Mouse (Mus musculus) midbrain, embryonic 13.5 days (tissue): Measurements from ENCODE around the gene Gm49403. TPM values are rescaled to one million over a fixed set of nuclear protein-coding genes. Genes with fewer than 3 reads are reported as not detected.

Experiments used
- ATAC-seq: fragments of 200-750 bp; cut with Nextera tagmentation; 2 replicates; pipeline ENCODE4 v1.8.0; 2017; ENCODE audit warnings: mild to moderate bottlenecking, moderate TSS enrichment, moderate library complexity
- H3K27ac ChIP-seq: fragments of 300-500 bp; sonication (generic); 2 replicates; pipeline ENCODE4 v1.5.1; 2015; ENCODE audit warnings: inconsistent platforms, mild to moderate bottlenecking, moderate library complexity
- H3K27me3 ChIP-seq: fragments of 300-500 bp; sonication (generic); 2 replicates; pipeline ENCODE4 v1.6.1; 2015; ENCODE audit warnings: mild to moderate bottlenecking, inconsistent platforms
- H3K36me3 ChIP-seq: fragments of 300-500 bp; sonication (generic); 2 replicates; pipeline ENCODE4 v1.6.1; 2015; ENCODE audit warnings: mild to moderate bottlenecking, inconsistent platforms
- H3K4me1 ChIP-seq: fragments of 300-500 bp; sonication (generic); replicated peaks from 2 replicates; pipeline ENCODE4 v1.6.1; 2015; ENCODE audit warnings: inconsistent platforms
- H3K4me2 ChIP-seq: fragments of 300-500 bp; sonication (generic); replicated peaks from 2 replicates; pipeline ENCODE4 v1.6.1; 2015; ENCODE audit warnings: moderate library complexity, mild to moderate bottlenecking, inconsistent platforms
- H3K4me3 ChIP-seq: fragments of 300-500 bp; sonication (generic); replicated peaks from 2 replicates; pipeline ENCODE4 v1.5.1; 2015; ENCODE audit warnings: mild to moderate bottlenecking, inconsistent platforms
- H3K9ac ChIP-seq: fragments of 300-500 bp; sonication (generic); replicated peaks from 2 replicates; pipeline ENCODE4 v1.6.1; 2015; ENCODE audit warnings: mild to moderate bottlenecking, inconsistent platforms
- H3K9me3 ChIP-seq: fragments of 300-500 bp; sonication (generic); 2 replicates; pipeline ENCODE4 v1.6.1; 2016; ENCODE audit warnings: mild to moderate bottlenecking, inconsistent platforms
- WGBS: fragments of 180-500 bp; shearing (Covaris S2); methylation state at CpG from one replicate; pipeline ENCODE4 v1.1.7; 2015; 5-methylcytosine and 5-hydroxymethylcytosine counted together
- microRNA-seq: library from miRNA; unstranded; fragments of <30 nt; microRNA quantifications from one replicate; pipeline ENCODE4, GENCODE M21; 2016
- polyA plus RNA-seq: library from polyadenylated mRNA; unstranded; fragments of >200 nt; fragmentation: Nextera tagmentation; extraction: Ambion mirVana; gene quantifications from 2 replicates; pipeline ENCODE4 v1.2.1, GENCODE M21; 2015

The Gm49403 gene
- polyA plus RNA-seq, 1 experiment from 2014 or later = not detected

GRCm38 (mm10) chr19:8921741-8922140 is 38.0 kb downstream of the Gm49403 start:
- Histone ChIP-seq H3K27ac (no peak overlapping the region), H3K27me3 (no peaks in the 10 kb centered on the region), H3K9ac (0 out of 2 replicates have a peak overlapping the region, but pooled peaks have one; percentile 28), H3K36me3 (peaks cover 19% of the 10 kb centered on the region), H3K4me3 (peak overlapping the region; percentile 91; the same call in 1 of the 2 replicates), H3K4me1 (peaks cover 11% of the 10 kb centered on the region), H3K4me2 (peak overlapping the region; percentile 87; the same call in 1 of the 2 replicates), H3K9me3 (no peaks in the 10 kb centered on the region)
- no peak for ATAC-seq
- 86% methylated on average over 9 of the region's 9 CpGs for WGBS

- H3K4me1 ChIP-seq = peaks cover 23% of the 10 kb centered on the region
- peaks cover 25% of the 10 kb centered on the region for H3K36me3 ChIP-seq
- 72% methylated on average over 2 of the region's 2 CpGs for WGBS
- peaks cover 14% of the 10 kb centered on the region; the same call in 1 of the 2 replicates for H3K27me3 ChIP-seq
- H3K9ac ChIP-seq = no peak overlapping the region
- no peak overlapping the region for H3K4me3 ChIP-seq
- no peak for ATAC-seq
- no peak overlapping the region for H3K4me2 ChIP-seq
- no peak overlapping the region for H3K27ac ChIP-seq
- no peaks in the 10 kb centered on the region for H3K9me3 ChIP-seq
Measured at GRCm38 (mm10) chr19:8926766-8927165, 43.0 kb downstream of the Gm49403 start.

GRCm38 (mm10) chr19:8927891-8928525 is 44.3 kb downstream of the Gm49403 start:
- H3K9me3 ChIP-seq = no peaks in the 10 kb centered on the region
- H3K27me3 ChIP-seq = peaks cover 14% of the 10 kb centered on the region; the same call in 1 of the 2 replicates
- peaks cover 21% of the 10 kb centered on the region for H3K4me1 ChIP-seq
- H3K9ac ChIP-seq = no peak overlapping the region
- no peak overlapping the region for H3K4me2 ChIP-seq
- no peak for ATAC-seq
- H3K27ac ChIP-seq = no peak overlapping the region; the same call in 1 of the 2 replicates
- H3K36me3 ChIP-seq = peaks cover 25% of the 10 kb centered on the region
- no peak overlapping the region for H3K4me3 ChIP-seq
- 88% methylated on average over 12 of the region's 12 CpGs for WGBS

GRCm38 (mm10) chr19:8928689-8929223 is 45.0 kb downstream of the Gm49403 start:
- Histone ChIP-seq H3K36me3 (peaks cover 25% of the 10 kb centered on the region), H3K27ac (no peak overlapping the region; the same call in 1 of the 2 replicates), H3K27me3 (peaks cover 14% of the 10 kb centered on the region; the same call in 1 of the 2 replicates), H3K4me2 (peak overlapping the region; percentile 78), H3K9ac (peak overlapping the region; percentile 76), H3K4me3 (peak overlapping the region; percentile 57), H3K4me1 (peaks cover 21% of the 10 kb centered on the region), H3K9me3 (no peaks in the 10 kb centered on the region)
- ATAC-seq = peak; percentile 64
- 19% methylated on average over 16 of the region's 16 CpGs for WGBS

- Histone ChIP-seq H3K9ac (peak within 1 kb of the TSS; percentile 76), H3K27ac (no peak within 1 kb of the TSS; the same call in 1 of the 2 replicates), H3K4me2 (peak within 1 kb of the TSS; percentile 78), H3K4me1 (peaks cover 21% of the 10 kb centered on the region), H3K36me3 (peaks cover 26% of the 10 kb centered on the region), H3K9me3 (no peaks in the 10 kb centered on the region), H3K27me3 (peaks cover 14% of the 10 kb centered on the region; the same call in 1 of the 2 replicates), H3K4me3 (peak within 1 kb of the TSS; percentile 57)
- WGBS = 1% methylated on average over 67 of the region's 74 CpGs
- ATAC-seq = peak; percentile 71
Measured at GRCm38 (mm10) chr19:8929224-8930088, 45.7 kb downstream of the Gm49403 start, which contains the start of the genes Rom1 and Eml3. Gene Rom1, minus strand, starts transcription at chr19:8929356. Gene Eml3, plus strand, starts transcription at chr19:8929552.

GRCm38 (mm10) chr19:8930117-8930516 is 46.4 kb downstream of the Gm49403 start:
- peak overlapping the region; percentile 57 for H3K4me3 ChIP-seq

GRCm38 (mm10) chr19:8930771-8931170 is 47.0 kb downstream of the Gm49403 start:
- 86% methylated on average over 7 of the region's 7 CpGs for WGBS
- Histone ChIP-seq H3K4me3 (no peak overlapping the region), H3K9ac (0 out of 2 replicates have a peak overlapping the region, but pooled peaks have one; percentile 76)

More at GRCm38 (mm10) chr19:8930117-8930516, 46.4 kb downstream of the Gm49403 start:
- H3K27ac ChIP-seq = no peak overlapping the region
- H3K36me3 ChIP-seq = peaks cover 30% of the 10 kb centered on the region
- H3K9me3 ChIP-seq = no peaks in the 10 kb centered on the region
- ATAC-seq = no peak
- peak overlapping the region; percentile 76 for H3K9ac ChIP-seq
- peaks cover 14% of the 10 kb centered on the region; the same call in 1 of the 2 replicates for H3K27me3 ChIP-seq
- WGBS = 13% methylated on average over 11 of the region's 11 CpGs
- peak overlapping the region; percentile 78 for H3K4me2 ChIP-seq
- H3K4me1 ChIP-seq = peaks cover 21% of the 10 kb centered on the region

GRCm38 (mm10) chr19:8936736-8937135 is 53.0 kb downstream of the Gm49403 start:
- Histone ChIP-seq H3K4me2 (no peak overlapping the region), H3K36me3 (peaks cover 12% of the 10 kb centered on the region; the same call in 1 of the 2 replicates), H3K27me3 (no peaks in the 10 kb centered on the region), H3K9me3 (no peaks in the 10 kb centered on the region), H3K9ac (no peak overlapping the region), H3K27ac (no peak overlapping the region), H3K4me3 (no peak overlapping the region), H3K4me1 (peaks cover 12% of the 10 kb centered on the region)
- 87% methylated on average over 2 of the region's 2 CpGs for WGBS
- ATAC-seq = no peak

More at GRCm38 (mm10) chr19:8930771-8931170, 47.0 kb downstream of the Gm49403 start:
- no peak overlapping the region for H3K27ac ChIP-seq
- ATAC-seq = no peak
- peaks cover 21% of the 10 kb centered on the region for H3K4me1 ChIP-seq
- H3K9me3 ChIP-seq = no peaks in the 10 kb centered on the region
- H3K36me3 ChIP-seq = peaks cover 24% of the 10 kb centered on the region
- H3K27me3 ChIP-seq = peaks cover 14% of the 10 kb centered on the region; the same call in 1 of the 2 replicates
- H3K4me2 ChIP-seq = peak overlapping the region; percentile 78

Small RNAs within 50 kb of the gene (microRNA-seq; reads per million reads assigned to microRNA genes)
- not detected for gene Mir5136

Other genes starting within 250 kb of the Gm49403 start
- 0.31 and 0.58 TPM in 2 replicates for gene Chrm1, start 220.1 kb upstream of the Gm49403 start, polyA plus RNA-seq
- gene Slc3a2, start 160.6 kb upstream of the Gm49403 start, polyA plus RNA-seq = 151 and 153 TPM in 2 replicates
- 89.1 and 93.4 TPM in 2 replicates for gene Wdr74, start 148.1 kb upstream of the Gm49403 start, polyA plus RNA-seq
- 2.2 and 2.5 TPM in 2 replicates for gene 1700092M07Rik, start 143.2 kb upstream of the Gm49403 start, polyA plus RNA-seq
- gene Stx5a, start 142.5 kb upstream of the Gm49403 start, polyA plus RNA-seq = 121 and 127 TPM in 2 replicates
- 195 and 206 TPM in 2 replicates for gene Nxf1, start 126.9 kb upstream of the Gm49403 start, polyA plus RNA-seq
- 264 and 280 TPM in 2 replicates for gene Tmem223, start 112.9 kb upstream of the Gm49403 start, polyA plus RNA-seq
- 35.8 and 38.1 TPM in 2 replicates for gene Tmem179b, start 109.5 kb upstream of the Gm49403 start, polyA plus RNA-seq
- gene Taf6l, start 97.5 kb upstream of the Gm49403 start, polyA plus RNA-seq = 28.8 and 30.5 TPM in 2 replicates
- gene Polr2g, start 85.4 kb upstream of the Gm49403 start, polyA plus RNA-seq = 163 and 164 TPM in 2 replicates
- gene Zbtb3, start 81.4 kb upstream of the Gm49403 start, polyA plus RNA-seq = 8.1 and 8.3 TPM in 2 replicates
- gene Ttc9c, start 64.6 kb upstream of the Gm49403 start, polyA plus RNA-seq = 66.1 and 70.3 TPM in 2 replicates
- gene Hnrnpul2, start 63.9 kb upstream of the Gm49403 start, polyA plus RNA-seq = 6.1 and 6.4 TPM in 2 replicates
- gene AC129217.1, start 54.2 kb upstream of the Gm49403 start, polyA plus RNA-seq = not detected in 2 replicates
- gene Bscl2, start 46.5 kb upstream of the Gm49403 start, polyA plus RNA-seq = 78.9 and 83.7 TPM in 2 replicates
- 310 and 338 TPM in 2 replicates for gene Gng3, start 44.7 kb upstream of the Gm49403 start, polyA plus RNA-seq
- 0.23 and 0.62 TPM in 2 replicates for gene Lrrn4cl, start 33.2 kb upstream of the Gm49403 start, polyA plus RNA-seq
- 167 and 168 TPM in 2 replicates for gene Ubxn1, start 12.4 kb upstream of the Gm49403 start, polyA plus RNA-seq
- gene Uqcc3, start 3.0 kb upstream of the Gm49403 start, polyA plus RNA-seq = 66.5 and 71.5 TPM in 2 replicates
- 61.5 and 61.8 TPM in 2 replicates for gene Lbhd1, start 198 bp upstream of the Gm49403 start, polyA plus RNA-seq
- 56.1 and 70.3 TPM in 2 replicates for gene 1810009A15Rik, start 4.9 kb downstream of the Gm49403 start, polyA plus RNA-seq
- gene Gm49416, start 5.0 kb downstream of the Gm49403 start, polyA plus RNA-seq = 0.54 TPM in 1 of 2 replicates, not detected in the other
- 34.8 and 38.9 TPM in 2 replicates for gene Ints5, start 9.1 kb downstream of the Gm49403 start, polyA plus RNA-seq
- 96.8 and 99.8 TPM in 2 replicates for gene Ganab, start 14.1 kb downstream of the Gm49403 start, polyA plus RNA-seq
- 82.2 and 89.5 TPM in 2 replicates for gene B3gat3, start 36.4 kb downstream of the Gm49403 start, polyA plus RNA-seq
- gene Rom1, start 45.4 kb downstream of the Gm49403 start, polyA plus RNA-seq = 1.9 and 2.4 TPM in 2 replicates
- gene Eml3, start 45.6 kb downstream of the Gm49403 start, polyA plus RNA-seq = 8.7 and 9.2 TPM in 2 replicates
- 149 and 153 TPM in 2 replicates for gene Mta2, start 57.9 kb downstream of the Gm49403 start, polyA plus RNA-seq
- gene Tut1, start 69.9 kb downstream of the Gm49403 start, polyA plus RNA-seq = 32.4 and 32.6 TPM in 2 replicates
- gene Eef1g, start 83.1 kb downstream of the Gm49403 start, polyA plus RNA-seq = 334 and 335 TPM in 2 replicates
- gene Ahnak, start 105.4 kb downstream of the Gm49403 start, polyA plus RNA-seq = 3.7 and 4.9 TPM in 2 replicates
- not detected in 2 replicates for gene Scgb1a1, start 204.0 kb downstream of the Gm49403 start, polyA plus RNA-seq